Mouse (Mus musculus): ENCODE measurements around the gene Ppig.
A peak's percentile ranks its signal among the peaks of the same experiment; 100 is the strongest.
"Not testable (repeated sequence)": the region's sequence is repeated elsewhere in the genome, so short reads cannot be mapped to it uniquely, and the experiment has no call there.

Ppig gene

DNA sequence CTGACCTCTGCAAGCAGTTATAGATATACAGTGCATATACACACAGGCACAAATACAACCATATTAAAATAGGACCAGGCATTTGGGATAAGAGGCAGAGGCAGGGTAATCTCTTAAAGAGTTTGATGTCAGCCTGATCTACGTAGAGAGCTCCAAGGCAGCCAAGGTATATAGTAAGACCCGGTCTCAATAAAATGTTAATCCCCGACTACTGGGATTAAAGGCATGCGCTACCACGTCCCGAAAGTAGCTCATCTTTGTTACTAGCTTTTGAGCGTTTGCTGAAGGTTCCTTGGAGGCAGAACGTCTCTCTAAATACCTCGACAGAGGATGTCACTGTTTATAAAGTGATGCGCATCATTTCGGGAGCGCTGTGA is at the start of gene Ppig:
Gene Ppig, plus strand, starts transcription at position 273 of the 377 bp plus-strand sequence.
- no peak for DNase-seq

DNA sequence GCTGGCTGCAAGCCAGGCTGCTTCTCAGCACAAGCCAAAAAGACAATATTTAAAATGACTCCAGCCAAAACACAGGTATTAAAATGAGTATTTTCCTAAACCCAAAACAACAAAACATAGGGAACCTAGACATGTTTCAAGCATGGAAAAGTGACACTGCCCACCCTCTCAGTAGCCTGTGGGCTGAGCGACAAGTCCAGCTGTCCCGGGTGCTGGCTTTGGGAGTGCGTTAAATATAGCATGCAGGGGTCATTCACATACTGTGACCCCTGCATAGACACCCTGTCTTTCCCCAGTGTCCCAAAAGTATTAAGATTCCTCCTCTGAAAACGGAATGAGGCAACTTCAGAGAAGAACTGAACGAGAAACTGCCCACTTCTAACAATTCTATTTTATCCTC is 48.6 kb upstream of the Ppig start:
- DNase-seq = no peak

DNA sequence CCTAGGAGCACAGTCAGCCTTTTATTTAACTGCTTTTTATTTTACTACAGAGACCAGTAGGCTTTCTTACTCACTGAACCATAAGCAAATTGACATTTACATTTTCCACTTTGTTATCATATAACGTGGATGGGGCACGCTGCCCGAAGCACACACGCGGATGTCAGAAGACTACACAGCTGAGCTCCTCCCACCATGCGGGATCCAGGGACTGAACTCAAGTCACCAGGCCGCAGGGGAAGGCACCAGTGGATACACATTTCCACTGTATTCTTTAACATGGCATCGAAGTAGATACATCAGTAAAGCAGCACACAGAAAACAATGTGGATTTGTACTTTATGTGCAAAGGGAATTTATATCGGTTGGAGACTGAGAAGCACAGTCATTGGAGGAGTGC is 47.1 kb upstream of the Ppig start:
- DNase-seq = no peak

DNA sequence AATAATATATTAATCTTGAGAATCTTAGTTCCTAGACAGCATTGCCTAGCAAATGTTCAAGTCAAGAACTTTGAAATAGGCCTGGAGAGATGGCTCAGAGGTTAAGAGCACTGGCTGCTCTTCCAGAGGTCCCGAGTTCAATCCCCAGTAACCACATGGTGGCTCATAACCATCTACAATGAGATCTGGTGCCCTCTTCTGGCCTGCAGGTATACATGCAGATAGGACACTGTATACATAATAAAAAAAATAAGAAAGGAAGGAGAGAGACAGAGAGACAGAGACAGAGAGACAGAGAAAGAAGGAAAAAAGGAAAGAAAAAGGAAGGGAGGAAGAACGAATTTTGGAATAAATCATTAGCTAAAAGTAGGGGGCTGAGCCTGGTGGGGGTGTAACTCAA is 45.6 kb upstream of the Ppig start:
- DNase-seq = no peak

DNA sequence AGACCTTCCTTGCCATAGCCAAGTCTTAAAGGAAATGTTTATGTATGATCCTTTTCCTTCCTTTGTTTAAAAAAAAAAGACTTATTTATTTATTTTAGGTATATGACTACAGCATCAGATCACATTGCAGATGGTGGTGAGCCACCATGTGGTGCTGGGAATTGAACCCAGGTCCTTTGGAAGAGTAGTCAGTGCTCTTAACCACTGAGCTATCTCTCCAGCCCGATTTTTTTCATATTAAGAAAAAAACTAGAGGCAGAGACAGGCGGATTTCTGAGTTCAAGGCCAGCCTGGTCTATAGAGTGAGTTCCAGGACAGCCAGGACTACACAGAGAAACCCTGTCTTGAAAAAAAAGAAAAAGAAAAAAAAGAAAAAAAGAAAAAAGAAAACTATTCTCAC is 45.1 kb upstream of the Ppig start:
- not testable (repeated sequence) for DNase-seq

DNA sequence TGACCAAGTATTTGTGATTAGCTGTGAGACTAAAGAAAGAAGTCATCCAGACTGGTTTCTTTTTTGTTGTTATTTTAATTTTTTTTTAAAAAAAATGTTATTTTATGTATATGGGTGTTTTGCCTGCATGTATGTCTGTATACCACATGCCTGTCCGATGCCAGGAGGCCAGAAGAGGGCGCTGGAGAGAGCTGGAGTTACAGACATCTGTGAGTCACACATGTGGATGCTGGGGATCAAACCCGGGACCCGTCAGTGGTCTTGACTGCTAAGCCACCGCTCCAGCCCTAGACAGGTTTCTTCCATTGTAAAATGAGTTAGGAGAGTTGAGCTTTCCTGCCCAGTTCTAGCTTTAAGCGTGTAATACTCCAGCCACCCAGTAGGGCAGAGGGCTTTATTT is 42.4 kb upstream of the Ppig start:
- no peak for DNase-seq

DNA sequence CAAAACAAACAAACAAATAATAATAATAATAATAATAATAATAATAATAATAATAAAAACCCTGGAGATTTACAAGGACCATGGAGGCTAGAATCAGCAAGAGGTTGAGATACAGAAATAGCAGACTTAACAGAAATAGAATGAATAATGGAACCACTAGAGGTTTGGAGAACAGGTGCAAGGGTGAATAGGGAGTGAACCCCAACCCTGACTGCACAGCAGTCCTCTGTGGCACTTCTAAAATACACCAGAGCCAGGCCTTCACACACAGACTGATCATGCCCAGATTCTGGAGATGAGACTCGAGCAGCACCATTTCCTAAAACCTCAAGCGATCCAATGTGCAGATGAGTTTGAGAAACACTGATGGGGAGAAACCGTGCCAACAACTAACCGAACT is 40.4 kb upstream of the Ppig start:
- DNase-seq = no peak

DNA sequence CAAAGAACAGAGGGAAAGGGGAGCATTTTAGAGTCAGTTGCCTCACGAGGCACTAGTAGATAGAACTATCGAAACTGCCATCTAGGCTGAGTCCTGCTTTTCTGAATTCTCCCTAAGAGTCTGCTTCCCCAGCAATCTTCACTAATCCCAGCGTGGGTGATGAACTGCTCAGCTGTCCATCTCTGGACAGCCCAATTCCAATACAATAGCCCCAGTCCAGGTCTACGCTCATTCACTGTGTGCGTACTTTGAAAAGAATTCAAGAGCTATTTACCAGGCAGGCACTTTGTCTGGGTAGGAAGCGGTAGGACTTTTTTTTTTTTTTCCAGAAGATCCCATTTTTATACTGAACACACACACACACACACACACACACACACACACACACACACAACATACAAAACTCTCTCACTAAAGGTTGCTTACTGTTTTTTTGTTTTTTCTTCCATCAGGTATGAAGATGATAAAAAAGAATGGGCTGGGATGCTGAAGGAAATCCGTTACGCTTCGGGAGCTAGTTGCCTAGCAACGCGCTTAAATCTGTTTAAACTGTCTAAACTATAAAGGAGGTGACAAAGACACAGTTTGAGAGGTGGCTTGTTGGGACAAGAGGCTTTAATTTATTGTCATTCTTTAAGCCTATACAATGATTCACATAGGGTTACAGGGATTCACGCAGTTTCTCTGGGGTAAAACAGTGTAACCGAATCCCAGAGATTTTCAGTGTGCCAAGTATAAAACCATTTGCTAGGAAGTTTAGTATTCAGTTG is 39.1 kb upstream of the Ppig start:
- DNase-seq = no peak

DNA sequence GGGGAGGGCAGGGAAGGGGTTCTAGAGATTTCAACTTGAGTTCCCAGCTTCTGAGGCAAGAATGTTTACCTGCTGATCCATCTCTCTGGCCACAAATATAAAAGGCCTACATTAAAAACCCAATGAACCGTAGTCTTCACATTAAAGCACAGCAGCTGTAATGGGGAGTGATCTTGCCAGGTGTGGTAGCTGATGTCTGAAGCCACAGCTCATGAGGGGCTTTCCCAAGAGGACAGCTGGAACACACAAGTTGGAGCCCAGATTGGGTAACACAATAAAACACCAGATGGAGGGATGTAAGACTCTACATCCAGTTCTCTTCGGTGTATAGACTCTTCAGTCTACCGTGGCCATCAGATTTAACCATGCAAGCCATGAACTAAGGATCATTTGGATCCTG is 37.9 kb upstream of the Ppig start:
- DNase-seq = no peak

DNA sequence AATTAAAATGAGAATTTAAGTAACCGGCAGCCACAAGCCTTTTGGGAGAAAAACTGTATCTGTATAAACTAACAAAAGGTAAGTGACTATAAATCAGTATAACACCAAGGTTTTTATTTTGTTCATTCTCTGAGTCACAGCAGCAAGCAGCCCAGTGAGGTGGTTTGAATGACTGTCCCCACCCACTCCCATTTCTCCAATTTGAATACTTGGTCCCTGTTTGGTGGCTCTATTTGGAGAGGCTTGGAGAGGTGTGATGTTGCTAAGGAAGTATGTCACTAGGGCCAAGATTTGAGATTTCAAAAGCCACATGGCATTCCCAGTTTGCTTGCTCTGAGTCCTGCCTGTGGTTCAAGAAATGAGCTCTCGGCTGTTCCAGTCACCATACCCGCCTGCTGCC is 32.1 kb upstream of the Ppig start:
- DNase-seq = no peak

DNA sequence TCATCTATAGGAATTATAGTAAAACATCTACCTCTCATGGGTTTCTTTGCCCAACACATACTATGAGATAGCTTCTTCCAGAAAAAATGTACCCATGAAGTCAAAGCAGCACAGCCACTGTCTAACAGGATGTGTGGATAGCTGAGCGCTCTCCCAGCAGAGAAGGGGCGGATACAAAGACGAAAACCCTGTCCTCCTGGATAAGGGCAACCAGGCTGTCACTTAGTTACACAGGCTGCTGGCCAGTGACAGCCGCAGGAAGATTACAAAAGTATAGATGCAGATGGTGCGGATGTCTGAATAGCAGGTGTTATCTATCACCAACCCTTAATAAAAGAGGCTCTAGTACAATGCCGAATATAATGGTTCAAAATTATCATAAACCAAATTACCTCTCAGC is 31.5 kb upstream of the Ppig start:
- DNase-seq = no peak

DNA sequence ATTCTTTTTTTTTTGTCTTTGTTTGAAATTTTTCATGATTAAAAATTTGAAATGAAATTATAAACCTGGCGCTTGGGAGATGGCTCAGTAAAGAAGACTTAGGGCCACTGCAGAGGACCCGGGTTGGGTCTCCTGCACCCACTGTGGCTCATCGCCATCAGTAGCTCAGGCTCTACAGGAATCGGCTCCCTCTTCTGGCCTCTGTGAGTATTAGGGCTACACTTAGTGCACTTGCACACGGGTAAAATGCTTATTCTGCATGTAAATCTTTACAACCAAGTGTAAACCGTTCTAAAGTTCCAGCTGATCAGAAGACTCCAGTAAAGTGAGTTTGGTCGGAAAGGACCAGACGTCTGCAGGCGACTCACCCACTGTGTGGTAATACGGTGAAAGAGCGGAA is 28.8 kb upstream of the Ppig start:
- DNase-seq = no peak

DNA sequence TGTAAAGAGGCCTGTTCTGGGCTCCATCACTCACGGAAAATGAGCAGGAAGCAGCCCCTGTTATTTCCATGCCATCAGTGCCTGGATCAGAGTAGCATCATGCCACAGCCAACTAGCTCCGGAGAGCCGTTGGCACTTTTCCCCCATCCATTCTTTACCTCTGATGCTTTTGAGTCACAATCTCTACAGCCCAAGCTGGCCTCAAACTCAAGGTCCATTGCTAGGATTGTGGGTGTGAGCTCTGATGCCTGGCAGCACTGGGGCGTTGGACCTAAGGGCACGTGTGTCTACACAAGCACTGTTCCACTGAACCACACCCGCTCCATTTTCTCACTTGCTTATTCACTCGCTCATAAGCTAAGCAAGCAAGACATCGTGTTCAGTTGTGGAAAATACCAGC is 21.9 kb upstream of the Ppig start:
- DNase-seq = no peak

DNA sequence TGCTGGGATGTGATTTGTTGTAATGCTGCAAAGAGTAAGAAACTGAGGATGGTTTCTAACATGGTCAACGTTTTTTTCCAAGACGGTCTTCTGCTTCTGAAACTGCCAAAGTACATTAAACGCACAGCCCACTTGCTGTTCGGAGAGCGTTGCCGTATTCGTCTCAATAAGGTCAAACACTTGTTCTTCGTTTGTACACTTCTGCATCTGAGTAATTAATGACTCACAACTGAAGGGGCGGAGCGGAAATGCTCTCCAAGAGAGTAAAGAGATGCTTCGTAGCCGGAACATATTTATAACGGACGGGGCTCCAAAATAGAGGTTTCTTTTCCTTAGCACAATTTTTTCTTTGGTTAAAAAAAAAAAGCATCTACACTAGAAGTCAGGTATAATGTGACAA is 10.2 kb upstream of the Ppig start:
- no peak for DNase-seq

DNA sequence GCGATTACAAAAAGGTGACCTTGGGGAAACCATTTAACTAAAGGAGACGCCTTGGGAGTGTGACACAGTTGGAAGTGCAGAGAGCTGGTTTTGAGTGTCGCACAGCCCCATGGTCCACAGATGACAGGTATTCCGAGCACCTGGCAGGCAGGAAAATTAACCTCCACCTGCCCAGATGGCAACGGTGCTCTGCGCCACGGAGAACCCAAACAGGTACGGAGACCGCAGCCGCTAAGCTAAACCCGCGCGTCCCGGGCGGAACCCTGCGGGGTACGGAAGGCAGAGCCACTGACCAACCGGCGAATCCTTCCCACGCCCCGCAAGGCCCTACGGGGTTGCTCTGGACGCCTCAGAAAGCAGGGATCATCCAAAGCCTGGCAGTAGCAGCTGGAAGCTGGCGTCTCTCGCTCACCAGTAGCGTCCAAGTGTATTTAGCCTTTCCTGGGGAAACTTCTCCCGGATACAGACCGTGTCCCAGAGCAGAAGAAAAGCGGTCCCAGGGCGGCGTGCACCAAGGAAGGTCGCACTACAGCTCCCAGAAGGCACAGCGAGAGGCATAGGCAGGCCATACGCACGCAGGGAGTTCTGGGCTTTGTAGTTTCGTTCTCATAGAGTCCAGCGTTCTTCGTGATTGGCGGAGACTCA is 9.2 kb upstream of the Ppig start, which contains the start of gene Fastkd1:
Gene Fastkd1, minus strand, starts transcription at position 536 of the 645 bp plus-strand sequence.
- DNase-seq = peak; percentile 81

DNA sequence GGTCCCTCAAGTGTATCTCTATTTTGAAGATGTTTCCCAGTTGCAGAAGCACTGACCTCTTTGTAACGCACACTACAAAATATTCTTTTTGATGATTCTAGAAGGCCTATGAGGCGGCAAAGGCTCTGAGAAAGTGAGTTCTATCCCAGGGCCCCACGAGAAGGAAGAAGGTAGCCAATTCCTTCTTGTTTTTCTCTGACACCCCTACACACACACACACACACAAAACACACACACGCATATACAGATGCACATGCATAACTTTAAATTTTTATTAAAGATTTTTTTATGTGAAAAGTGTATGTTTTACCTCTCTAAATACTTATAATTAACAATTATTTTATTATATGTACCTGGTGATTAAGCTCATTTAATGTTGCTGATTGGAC is 8.7 kb upstream of the Ppig start:
- DNase-seq = no peak

DNA sequence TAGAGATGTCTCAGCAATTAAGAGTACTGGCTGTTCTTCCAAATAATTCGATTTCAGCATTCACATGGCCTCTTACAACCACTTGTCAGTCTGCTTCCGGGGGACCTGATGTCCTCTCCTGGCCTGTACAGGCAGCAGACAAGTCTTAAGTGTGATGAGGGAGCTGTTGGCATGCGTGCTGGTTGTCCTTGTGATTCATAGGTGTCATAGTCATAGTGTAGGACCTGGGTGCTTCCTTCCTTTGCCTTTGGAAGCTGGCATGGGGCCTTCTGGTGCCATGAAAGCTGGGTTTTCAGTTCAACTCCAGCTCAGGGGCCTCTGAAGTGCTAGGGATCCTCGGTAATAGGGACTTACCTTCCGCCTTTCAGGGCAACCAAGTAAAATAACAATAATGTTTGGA is 8.2 kb upstream of the Ppig start:
- peak; percentile 23 for DNase-seq

DNA sequence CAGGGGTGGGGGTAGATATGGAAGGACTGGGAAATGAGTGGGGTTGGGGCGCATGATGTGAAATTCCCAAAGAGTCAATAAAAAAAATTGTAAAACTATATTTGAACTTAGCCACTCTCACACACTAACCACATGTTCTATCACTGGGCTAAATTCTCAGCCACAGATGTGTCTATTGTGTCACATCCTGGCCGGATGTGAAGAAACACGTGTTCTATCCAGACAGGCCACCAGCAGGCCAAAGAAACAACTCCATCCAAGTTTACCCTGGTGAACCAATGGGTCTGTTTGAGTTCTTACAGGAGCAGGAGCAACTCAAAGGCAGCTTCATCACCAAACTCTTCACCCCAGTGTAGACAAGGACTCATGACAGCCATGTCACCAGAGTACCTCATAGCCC is 5.9 kb upstream of the Ppig start:
- DNase-seq = no peak

DNA sequence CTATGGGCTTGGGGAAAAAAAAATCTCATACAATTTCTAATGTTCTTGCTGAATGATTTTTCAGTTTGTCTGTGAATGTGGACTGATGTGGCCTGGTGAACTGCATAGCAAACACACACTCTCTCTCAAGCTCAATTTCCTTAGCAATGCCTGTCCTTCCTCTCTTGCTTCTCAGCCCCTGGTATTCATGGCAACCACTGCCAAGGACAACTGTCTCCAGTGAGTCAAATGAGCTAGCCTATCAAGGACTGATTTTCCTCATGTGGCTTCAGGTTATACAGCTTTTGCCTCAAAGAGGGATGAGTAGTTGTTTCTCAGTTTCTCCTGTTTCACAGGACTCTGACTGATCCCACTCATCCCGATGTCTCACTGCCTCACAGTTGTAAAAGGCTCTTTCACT is 3.2 kb upstream of the Ppig start:
- DNase-seq = no peak

DNA sequence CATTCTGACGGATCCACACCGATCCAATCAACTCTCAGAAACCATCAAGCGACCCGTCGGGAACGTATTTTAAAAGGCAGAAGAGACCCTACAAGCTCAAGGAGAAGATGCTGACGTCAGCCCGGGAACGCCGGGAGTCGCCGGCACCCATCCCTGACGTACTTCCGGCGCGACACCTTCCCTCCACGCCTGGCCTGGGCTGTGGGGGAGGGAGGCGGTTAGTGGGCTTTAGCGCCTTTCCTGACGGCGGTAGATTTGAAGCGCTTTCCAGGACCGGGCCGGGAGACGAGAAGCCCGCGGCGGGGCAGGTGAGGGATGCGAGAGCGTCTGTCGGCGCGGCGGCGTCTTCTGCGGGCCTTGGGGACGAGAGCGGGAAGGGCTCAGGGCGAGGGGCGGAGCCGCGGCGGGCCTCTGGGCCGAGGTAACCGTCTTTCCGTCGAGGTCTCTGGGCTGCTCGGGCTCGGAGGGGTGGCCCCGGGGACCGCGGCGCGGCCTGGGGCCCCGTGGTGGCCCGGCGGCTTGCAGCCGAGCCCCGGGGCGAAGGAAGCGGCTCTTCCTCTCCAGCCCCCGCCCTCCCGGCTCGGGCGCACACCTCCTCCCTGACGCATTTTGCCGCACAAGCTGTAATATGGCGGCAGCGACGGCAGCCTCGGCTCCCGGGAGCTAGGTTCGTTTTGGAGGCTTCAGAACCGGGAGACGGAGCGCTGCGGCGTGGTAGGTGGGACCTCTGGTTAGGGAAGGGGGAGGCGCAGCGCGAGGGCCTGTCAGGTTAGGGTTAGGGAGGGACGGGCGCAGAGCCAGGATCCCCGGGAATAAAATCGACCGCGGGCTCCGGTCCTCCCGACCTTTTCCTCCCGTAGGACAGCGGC is 539 bp downstream of the Ppig start:
- peak; percentile 91 for DNase-seq

DNA sequence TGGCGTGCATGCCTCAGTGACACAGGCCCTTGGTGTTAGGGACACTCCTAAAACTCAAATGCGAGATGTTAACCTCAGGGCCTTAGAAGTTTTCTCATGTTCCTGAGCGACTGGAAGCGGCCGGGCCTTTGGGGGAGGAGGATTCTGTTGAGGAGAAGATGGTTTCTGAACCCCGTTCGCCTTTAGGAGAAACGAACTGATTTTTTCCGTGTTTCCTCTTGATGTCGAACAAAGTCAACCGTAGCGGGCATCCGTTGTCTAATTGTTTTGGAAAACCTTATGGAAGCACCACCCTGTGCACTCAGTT is 1.1 kb downstream of the Ppig start:
- no peak for DNase-seq

DNA sequence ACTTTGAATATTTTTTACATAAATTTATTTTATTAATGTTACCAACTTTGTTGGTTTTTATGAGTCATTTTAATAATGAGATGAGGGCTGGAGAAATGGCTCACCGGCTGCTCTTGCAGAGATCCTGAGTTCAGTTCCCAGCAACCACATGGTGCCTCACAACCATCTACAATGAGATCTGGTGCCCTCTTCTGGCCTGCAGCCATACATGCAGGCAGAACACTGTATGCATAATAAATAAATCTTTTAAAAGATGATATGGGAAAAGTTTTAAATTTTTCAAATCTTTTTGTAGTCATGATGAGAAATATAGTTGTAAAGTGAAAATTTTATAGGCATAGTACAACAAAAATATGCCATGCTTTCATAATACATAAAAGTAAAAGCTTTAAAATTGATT is 22.7 kb downstream of the Ppig start:
- DNase-seq = no peak

DNA sequence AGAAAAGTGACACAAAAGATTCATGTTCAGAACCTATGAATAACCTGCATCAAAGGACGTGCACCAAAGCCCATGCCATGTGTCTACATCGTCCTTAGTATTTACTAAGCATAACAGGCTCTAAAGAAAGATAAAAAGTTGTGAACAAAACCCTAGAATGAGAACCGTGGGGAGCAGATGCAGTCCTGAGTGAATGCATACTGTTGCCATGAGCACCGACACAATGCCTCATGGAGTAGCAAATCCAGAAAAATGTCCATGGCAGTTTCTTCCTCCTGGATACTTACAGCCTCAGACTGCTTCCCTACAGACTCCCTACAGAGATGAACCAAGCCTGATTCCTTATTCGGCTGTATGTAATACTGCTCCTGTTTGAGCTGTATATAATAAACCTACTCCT is 38.6 kb downstream of the Ppig start:
- no peak for DNase-seq

DNA sequence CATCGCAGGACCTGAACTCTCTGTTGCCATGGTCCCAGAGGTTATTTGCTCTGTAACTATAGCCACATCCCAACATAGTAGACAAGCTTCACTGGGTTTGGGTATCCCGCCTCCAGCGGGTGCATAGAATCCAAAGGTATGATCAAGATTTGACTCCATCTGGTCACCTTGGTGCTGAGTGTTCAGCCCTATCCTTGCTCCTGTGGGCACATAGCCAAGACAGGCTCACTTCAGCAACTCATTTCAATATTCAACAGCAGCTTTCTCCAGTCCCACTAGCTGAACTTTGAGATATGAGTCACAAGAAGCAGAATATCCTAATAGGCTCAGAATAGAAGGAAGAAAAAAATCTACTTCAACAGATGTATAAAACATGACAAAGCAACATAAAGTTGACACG is 41.0 kb downstream of the Ppig start:
- DNase-seq = no peak
